8 mouse cellular contexts compared by ENCODE assay signal in the genomic region with DNA sequence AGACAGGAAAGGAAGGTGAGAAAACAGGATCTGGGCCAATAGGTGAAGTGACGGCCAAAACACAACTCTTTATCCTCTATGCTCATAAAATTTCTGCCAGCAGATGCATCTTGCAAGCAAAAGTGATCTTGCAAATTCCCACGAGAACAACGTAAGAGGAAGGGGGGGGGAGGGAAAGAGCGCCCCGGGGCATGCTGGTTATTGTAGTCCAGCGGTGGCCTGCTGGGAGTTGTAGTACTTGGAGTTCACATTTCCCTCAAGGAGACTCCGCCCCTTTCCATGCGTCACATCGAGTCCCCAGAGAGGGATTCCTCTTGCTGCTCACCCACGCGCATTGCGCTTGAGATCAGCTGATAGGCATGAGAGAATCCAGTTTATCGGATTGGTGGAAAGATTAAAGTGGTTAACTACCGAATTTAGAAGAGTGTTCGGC. TPM values are rescaled to one million over a fixed set of nuclear protein-coding genes. Genes with fewer than 3 reads are reported as not detected.
DNase-seq lines count a peak whose midpoint lies in the region; ATAC-seq lines count a peak whose summit lies in the region.

No protein-coding gene starts in this region.

- under 1% methylated on average over 15 of the region's 15 CpGs for WGBS in hindbrain, embryonic 11.5 days

- peak; percentile 99 for DNase-seq in Muller cell, postnatal 12 days (ENCODE audit: inconsistent ontology term)
- DNase-seq in cerebellum, adult 9-11 months, result peak; percentile 98
- DNase-seq in frontal cortex, adult 2 months (ENCODE audit: extremely low spot score in 1 of 2, low spot score in 1 of 2), result peak; percentile 98 to 99
- peak; percentile 100 for DNase-seq in hindbrain, embryonic 11.5 days (ENCODE audit: low spot score)
- peak; percentile 93 to 94 for DNase-seq in layer of hippocampus, postnatal 10 days (ENCODE audit: low spot score in 2 of 2)
- DNase-seq in lung, postnatal 10 days, result peak; percentile 98
- DNase-seq in ovary, postnatal 36 days (ENCODE audit: low spot score), result peak; percentile 87
- peak; percentile 95 for DNase-seq in thymus, postnatal 25 days

- no peaks in the 10 kb centered on the region for H3K9me3 ChIP-seq in hindbrain, embryonic 11.5 days (ENCODE audit: control insufficient read depth, low read length)

- 0 out of 2 replicates have a peak overlapping the region, but pooled peaks have one; percentile 37 for H3K9ac ChIP-seq in hindbrain, embryonic 11.5 days (ENCODE audit: low read depth, low read length)

- no peak overlapping the region for H3K27ac ChIP-seq in hindbrain, embryonic 11.5 days (ENCODE audit: low read depth, low read length)

- peaks cover 12% of the 10 kb centered on the region for H3K4me1 ChIP-seq in hindbrain, embryonic 11.5 days (replicated peaks; ENCODE audit: control insufficient read depth, insufficient read depth, low read length)

- ATAC-seq in hindbrain, embryonic 11.5 days (ENCODE audit: low FRiP score), result peak; percentile 62

- no peaks in the 10 kb centered on the region for H3K36me3 ChIP-seq in hindbrain, embryonic 11.5 days (ENCODE audit: control insufficient read depth, insufficient read depth, low read length)

- peak overlapping the region; percentile 40 for H3K4me2 ChIP-seq in hindbrain, embryonic 11.5 days (replicated peaks; ENCODE audit: low read depth, low read length)

- peak overlapping the region; percentile 20; the same call in 1 of the 2 replicates for H3K4me3 ChIP-seq in hindbrain, embryonic 11.5 days (ENCODE audit: low read depth, low read length)

- no peaks in the 10 kb centered on the region for H3K27me3 ChIP-seq in hindbrain, embryonic 11.5 days (ENCODE audit: control insufficient read depth, insufficient read depth, low read length)

RNA-seq across cellular contexts. Expression of gene Ube2v1, which starts 2.5 kb away (rescaled TPM):
- 250 and 280 TPM in 2 replicates for polyA plus RNA-seq in frontal cortex, adult 2 months (2012; rRNA removed)
- 237 and 257 TPM in 2 replicates for polyA plus RNA-seq in hindbrain, embryonic 11.5 days (2014; fragmentation: Nextera tagmentation; extraction: Ambion mirVana)
- 100 to 1,000 TPM; 236 to 257 TPM for total RNA-seq in layer of hippocampus, postnatal 10 days (2021)

RNA-seq across cellular contexts. Expression of gene Gm20431, which starts 26.9 kb away (rescaled TPM):
- 0.88 TPM in 1 of 2 replicates, not detected in the other for polyA plus RNA-seq in frontal cortex, adult 2 months (2012; rRNA removed)
- 4.0 and 8.4 TPM in 2 replicates for polyA plus RNA-seq in hindbrain, embryonic 11.5 days (2014; fragmentation: Nextera tagmentation; extraction: Ambion mirVana)
- 10 to 100 TPM; 36.8 to 45.2 TPM for total RNA-seq in layer of hippocampus, postnatal 10 days (2021)

RNA-seq across cellular contexts. Expression of gene Cebpb, which starts 54.4 kb away (rescaled TPM):
- 14.5 and 14.9 TPM in 2 replicates for polyA plus RNA-seq in frontal cortex, adult 2 months (2012; rRNA removed)
- 1.5 and 3.1 TPM in 2 replicates for polyA plus RNA-seq in hindbrain, embryonic 11.5 days (2014; fragmentation: Nextera tagmentation; extraction: Ambion mirVana)
- 10 to 100 TPM; 12.2 to 13.6 TPM for total RNA-seq in layer of hippocampus, postnatal 10 days (2021)

RNA-seq across cellular contexts. Expression of gene Tmem189, which starts 55.3 kb away (rescaled TPM):
- polyA plus RNA-seq in frontal cortex, adult 2 months (2012; rRNA removed), result 71.5 and 75.7 TPM in 2 replicates
- 27.5 and 34.0 TPM in 2 replicates for polyA plus RNA-seq in hindbrain, embryonic 11.5 days (2014; fragmentation: Nextera tagmentation; extraction: Ambion mirVana)
- total RNA-seq in layer of hippocampus, postnatal 10 days (2021), result 10 to 100 TPM; 55.6 to 55.9 TPM
